Mouse (Mus musculus) ES-E14 (cell line): Measurements from ENCODE around the gene Frat1. TPM values are rescaled to one million over a fixed set of nuclear protein-coding genes. Genes with fewer than 3 reads are reported as not detected.
A peak's percentile ranks its signal among the peaks of the same experiment; 100 is the strongest.
"Not testable (repeated sequence)": the region's sequence is repeated elsewhere in the genome, so short reads cannot be mapped to it uniquely, and the experiment has no call there.

Source experiments
- DNase-seq: peaks from one replicate; pipeline ENCODE4 v3.0.0-alpha.2; 2013; ENCODE audit warnings: low read depth, low spot score
- H3K27ac ChIP-seq: 2 replicates; pipeline ENCODE4 v1.5.1; 2012; ENCODE audit warnings: low read depth, mild to moderate bottlenecking, low read length, moderate library complexity, mixed read lengths; ENCODE audit not compliant: poor library complexity, insufficient read depth, severe bottlenecking
- H3K36me3 ChIP-seq: 2 replicates; pipeline ENCODE4 v1.6.1; 2012; ENCODE audit warnings: mild to moderate bottlenecking, low read length, moderate library complexity, mixed read lengths; ENCODE audit not compliant: control insufficient read depth, poor library complexity, insufficient read depth, severe bottlenecking
- H3K4me1 ChIP-seq, 2 experiments: fragments of 150-350 bp in 1 of 2; sonication (generic) in 1 of 2; 2 replicates each; pipeline ENCODE4 v1.6.1; 2012; ENCODE audit warnings: low read length in 2 of 2, mild to moderate bottlenecking in 1 of 2, mixed read lengths in 1 of 2; ENCODE audit not compliant: control insufficient read depth in 2 of 2, insufficient read depth in 2 of 2, poor library complexity in 1 of 2
- H3K4me3 ChIP-seq, 2 experiments: fragments of 150-350 bp in 1 of 2; sonication (generic) in 1 of 2; 2 replicates each; pipeline ENCODE4 v1.5.1; 2012; ENCODE audit warnings: low read length in 2 of 2, low read depth in 1 of 2, mild to moderate bottlenecking in 1 of 2, mixed read lengths in 1 of 2; ENCODE audit not compliant: insufficient read depth in 1 of 2, poor library complexity in 1 of 2, severe bottlenecking in 1 of 2
- H3K9ac ChIP-seq: 2 replicates; pipeline ENCODE4 v1.6.1; 2012; ENCODE audit warnings: low read depth, mild to moderate bottlenecking, low read length, mixed read lengths; ENCODE audit not compliant: poor library complexity, insufficient read depth, severe bottlenecking
- H3K9me3 ChIP-seq: fragments of 150-350 bp; sonication (generic); 2 replicates; pipeline ENCODE4 v1.6.1; 2012; ENCODE audit warnings: low read depth, mild to moderate bottlenecking, low read length; ENCODE audit not compliant: control insufficient read depth, insufficient read depth
- CHD2 ChIP-seq: IDR thresholded peaks from 2 replicates; pipeline ENCODE4 v1.6.1; 2014; ENCODE audit warnings: mild to moderate bottlenecking, low read depth, low read length, inconsistent platforms
- HCFC1 ChIP-seq: IDR thresholded peaks from 2 replicates; pipeline ENCODE4 v1.6.1; 2012; ENCODE audit warnings: low read length, inconsistent platforms, borderline replicate concordance; ENCODE audit not compliant: insufficient read depth
- MAFK ChIP-seq: IDR thresholded peaks from 2 replicates; pipeline ENCODE4 v1.6.1; 2014; ENCODE audit warnings: mild to moderate bottlenecking, low read depth, low read length, inconsistent platforms; ENCODE audit not compliant: insufficient read depth
- ZC3H11A ChIP-seq: IDR thresholded peaks from 2 replicates; pipeline ENCODE4 v1.6.1; 2012; ENCODE audit warnings: low read depth, mild to moderate bottlenecking, inconsistent platforms, low read length, borderline replicate concordance
- ZNF384 ChIP-seq: IDR thresholded peaks from 2 replicates; pipeline ENCODE4 v1.6.1; 2012; ENCODE audit warnings: low read depth, low read length, inconsistent platforms
- in situ Hi-C, 2 experiments: fragments of 600-800 bp; cut with MboI; formaldehyde crosslinking; loops; one replicate each; pipeline ENCODE4 v1.15.1; 2025; ENCODE audit warnings: low sequenced_read_pairs in 2 of 2, inconsistent platforms in 1 of 2; ENCODE audit not compliant: unreplicated experiment in 2 of 2
- total RNA-seq: library from RNA; depleted of rRNA; stranded (reverse); fragments of 300-350 nt; gene quantifications from 2 replicates; pipeline ENCODE4 v1.2.3, GENCODE M21; 2012

The Frat1 gene
- total RNA-seq, 1 experiment: 2.5 TPM

GRCm38 (mm10) chr19:41846366-41847090 lies 16.8 kb downstream of the Frat1 start:
- Histone ChIP-seq H3K36me3 (no peaks in the 10 kb centered on the region), H3K9me3 (no peaks in the 10 kb centered on the region), H3K4me1 (peaks cover 0 to 17% of the 10 kb centered on the region in 2 experiments; a peak in 2 of 4 replicates), H3K4me3 (peak overlapping the region; percentile 74 to 83), H3K27ac (no peak overlapping the region), H3K9ac (peak overlapping the region; percentile 60)
- no peak for DNase-seq
- TF ChIP-seq CHD2 (no peak), MAFK (no peak), ZNF384 (no peak), ZC3H11A (no peak), HCFC1 (no peak)
- in situ Hi-C loops: no loop called here

- no peak for DNase-seq
- Histone ChIP-seq H3K9me3 (no peaks in the 10 kb centered on the region), H3K4me3 (peak overlapping the region; percentile 74 to 83), H3K4me1 (peaks cover 0 to 17% of the 10 kb centered on the region in 2 experiments; a peak in 2 of 4 replicates), H3K27ac (no peak overlapping the region), H3K36me3 (no peaks in the 10 kb centered on the region), H3K9ac (peak overlapping the region; percentile 60)
- TF ChIP-seq CHD2 (no peak), ZNF384 (no peak), ZC3H11A (no peak), MAFK (no peak), HCFC1 (no peak)
- in situ Hi-C loops: no loop called here
Measured at GRCm38 (mm10) chr19:41847091-41847581, 17.4 kb downstream of the Frat1 start.

- Histone ChIP-seq H3K4me3 (peak overlapping the region; percentile 74 to 83), H3K4me1 (peaks cover 0 to 17% of the 10 kb centered on the region in 2 experiments; a peak in 2 of 4 replicates), H3K9ac (peak overlapping the region; percentile 60)
- DNase-seq, H3K36me3 ChIP-seq, H3K9me3 ChIP-seq, in situ Hi-C loops, H3K27ac ChIP-seq: not testable (repeated sequence)
Measured at GRCm38 (mm10) chr19:41847614-41847991, 17.8 kb downstream of the Frat1 start.

GRCm38 (mm10) chr19:41847992-41848851 lies 18.5 kb downstream of the Frat1 start, which contains the start of gene Frat2:
Gene Frat2, minus strand, starts transcription at chr19:41848132.
- peak; percentile 74 for DNase-seq
- H3K9me3 ChIP-seq: no peaks in the 10 kb centered on the region
- in situ Hi-C loops: no loop called here
- H3K4me1 ChIP-seq: peaks cover 0 to 17% of the 10 kb centered on the region in 2 experiments; a peak in 2 of 4 replicates
- H3K9ac ChIP-seq: peak within 1 kb of the TSS; percentile 82
- H3K36me3 ChIP-seq: no peaks in the 10 kb centered on the region
- H3K27ac ChIP-seq: peak within 1 kb of the TSS; percentile 37; the same call in 1 of the 2 replicates
- TF ChIP-seq ZC3H11A (no peak), CHD2 (0 out of 2 replicates have a peak, but pooled peaks have one; percentile 33), ZNF384 (0 out of 2 replicates have a peak, but pooled peaks have one; percentile 26)
- peak within 1 kb of the TSS; percentile 74 to 83 for H3K4me3 ChIP-seq
